Mouse (Mus musculus) midbrain, embryonic 15.5 days (tissue): Measurements from ENCODE around the gene Tmtc4. TPM values are rescaled to one million over a fixed set of nuclear protein-coding genes. Genes with fewer than 3 reads are reported as not detected.
A peak's percentile ranks its signal among the peaks of the same experiment; 100 is the strongest.

ENCODE experiments used
- ATAC-seq: fragments of 200-750 bp; cut with Nextera tagmentation; replicated peaks from 2 replicates; pipeline ENCODE4 v1.8.0; 2017; ENCODE audit warnings: moderate TSS enrichment
- H3K27ac ChIP-seq: fragments of 300-500 bp; sonication (generic); 2 replicates; pipeline ENCODE4 v1.5.1; 2015; ENCODE audit warnings: mild to moderate bottlenecking, inconsistent platforms
- H3K27me3 ChIP-seq: fragments of 300-500 bp; sonication (generic); replicated peaks from 2 replicates; pipeline ENCODE4 v1.6.1; 2015; ENCODE audit warnings: inconsistent platforms
- H3K36me3 ChIP-seq: fragments of 300-500 bp; sonication (generic); replicated peaks from 2 replicates; pipeline ENCODE4 v1.6.1; 2015; ENCODE audit warnings: inconsistent platforms
- H3K4me1 ChIP-seq: fragments of 300-500 bp; sonication (generic); 2 replicates; pipeline ENCODE4 v1.6.1; 2015; ENCODE audit warnings: inconsistent platforms
- H3K4me2 ChIP-seq: fragments of 300-500 bp; sonication (generic); 2 replicates; pipeline ENCODE4 v1.6.1; 2015; ENCODE audit warnings: inconsistent platforms, mild to moderate bottlenecking, moderate library complexity
- H3K4me3 ChIP-seq: fragments of 300-500 bp; sonication (generic); 2 replicates; pipeline ENCODE4 v1.5.1; 2015; ENCODE audit warnings: mild to moderate bottlenecking, inconsistent platforms
- H3K9ac ChIP-seq: fragments of 300-500 bp; sonication (generic); 2 replicates; pipeline ENCODE4 v1.6.1; 2015; ENCODE audit warnings: mild to moderate bottlenecking, inconsistent platforms
- H3K9me3 ChIP-seq: fragments of 300-500 bp; sonication (generic); 2 replicates; pipeline ENCODE4 v1.6.1; 2016; ENCODE audit warnings: inconsistent platforms
- WGBS: fragments of 180-500 bp; shearing (Covaris S2); methylation state at CpG from one replicate; pipeline ENCODE4 v1.1.7; 2015; ENCODE audit warnings: mixed read lengths; 5-methylcytosine and 5-hydroxymethylcytosine counted together
- polyA plus RNA-seq: library from polyadenylated mRNA; unstranded; fragments of >200 nt; fragmentation: Nextera tagmentation; extraction: Ambion mirVana; gene quantifications from 2 replicates; pipeline ENCODE4 v1.2.1, GENCODE M21; 2015

Gene Tmtc4
- polyA plus RNA-seq: 45.8 and 50.4 TPM in 2 replicates

- WGBS: under 1% methylated on average over 52 of the region's 54 CpGs
- H3K27me3 ChIP-seq: no peaks in the 10 kb centered on the region
- ATAC-seq: peak; percentile 99
These were observed at the start of gene Tmtc4 for GRCm38 (mm10) chr14:122983226-122984215. Gene Tmtc4, minus strand, starts transcription at chr14:122984035.

GRCm38 (mm10) chr14:123032435-123032834 is 48.6 kb upstream of the Tmtc4 start:
- Histone ChIP-seq H3K27me3 (no peaks in the 10 kb centered on the region), H3K36me3 (no peaks in the 10 kb centered on the region), H3K27ac (no peak overlapping the region), H3K4me3 (no peak overlapping the region), H3K9ac (no peak overlapping the region), H3K4me2 (no peak overlapping the region), H3K9me3 (no peaks in the 10 kb centered on the region), H3K4me1 (no peaks in the 10 kb centered on the region)
- ATAC-seq: no peak
- 84% methylated on average over 1 of the region's 1 CpGs for WGBS

More at GRCm38 (mm10) chr14:122983226-122984215, at the start of gene Tmtc4:
- peak within 1 kb of the TSS; percentile 82 for H3K4me2 ChIP-seq
- H3K9me3 ChIP-seq: no peaks in the 10 kb centered on the region
- H3K4me3 ChIP-seq: peak within 1 kb of the TSS; percentile 88
- H3K4me1 ChIP-seq: peaks cover 27% of the 10 kb centered on the region
- H3K9ac ChIP-seq: peak within 1 kb of the TSS; percentile 86
- peak within 1 kb of the TSS; percentile 92 for H3K27ac ChIP-seq
- no peaks in the 10 kb centered on the region for H3K36me3 ChIP-seq

- no peaks in the 10 kb centered on the region for H3K4me1 ChIP-seq
- H3K4me3 ChIP-seq: no peak overlapping the region
- no peaks in the 10 kb centered on the region for H3K27me3 ChIP-seq
- no peaks in the 10 kb centered on the region for H3K36me3 ChIP-seq
- no peak overlapping the region for H3K27ac ChIP-seq
- H3K9ac ChIP-seq: no peak overlapping the region
- 63% methylated on average over 2 of the region's 2 CpGs for WGBS
- no peaks in the 10 kb centered on the region for H3K9me3 ChIP-seq
- no peak overlapping the region for H3K4me2 ChIP-seq
- no peak for ATAC-seq
These were observed 44.0 kb upstream of the Tmtc4 start for GRCm38 (mm10) chr14:123027876-123028275.

- H3K27ac ChIP-seq: no peak overlapping the region
- H3K9ac ChIP-seq: no peak overlapping the region
- no peaks in the 10 kb centered on the region for H3K27me3 ChIP-seq
- no peak for ATAC-seq
- no peak overlapping the region for H3K4me3 ChIP-seq
- H3K4me1 ChIP-seq: no peaks in the 10 kb centered on the region
- H3K36me3 ChIP-seq: no peaks in the 10 kb centered on the region
- no peaks in the 10 kb centered on the region for H3K9me3 ChIP-seq
- no peak overlapping the region for H3K4me2 ChIP-seq
These were observed 39.1 kb upstream of the Tmtc4 start for GRCm38 (mm10) chr14:123022981-123023380.

- no peak for ATAC-seq
- Histone ChIP-seq H3K4me3 (no peak overlapping the region), H3K27me3 (no peaks in the 10 kb centered on the region), H3K9me3 (no peaks in the 10 kb centered on the region), H3K4me2 (no peak overlapping the region), H3K9ac (no peak overlapping the region), H3K27ac (no peak overlapping the region), H3K4me1 (no peaks in the 10 kb centered on the region), H3K36me3 (no peaks in the 10 kb centered on the region)
- WGBS: 93% methylated on average over 1 of the region's 1 CpGs
These were observed 32.5 kb upstream of the Tmtc4 start for GRCm38 (mm10) chr14:123016310-123016709.

GRCm38 (mm10) chr14:123015687-123016086 is 31.9 kb upstream of the Tmtc4 start:
- H3K36me3 ChIP-seq: no peaks in the 10 kb centered on the region
- WGBS: 93% methylated on average over 2 of the region's 2 CpGs
- H3K9ac ChIP-seq: no peak overlapping the region
- no peak overlapping the region for H3K4me3 ChIP-seq
- no peaks in the 10 kb centered on the region for H3K4me1 ChIP-seq
- ATAC-seq: no peak
- H3K27ac ChIP-seq: no peak overlapping the region
- H3K9me3 ChIP-seq: no peaks in the 10 kb centered on the region
- H3K4me2 ChIP-seq: no peak overlapping the region
- H3K27me3 ChIP-seq: no peaks in the 10 kb centered on the region

- no peaks in the 10 kb centered on the region for H3K9me3 ChIP-seq
- H3K27ac ChIP-seq: peak overlapping the region; percentile 65
- peak; percentile 89 for ATAC-seq
- WGBS: 35% methylated on average over 18 of the region's 18 CpGs
- H3K9ac ChIP-seq: no peak overlapping the region
- H3K27me3 ChIP-seq: no peaks in the 10 kb centered on the region
- no peak overlapping the region for H3K4me3 ChIP-seq
- H3K4me1 ChIP-seq: peaks cover 11% of the 10 kb centered on the region
- 0 out of 2 replicates have a peak overlapping the region, but pooled peaks have one; percentile 8 for H3K4me2 ChIP-seq
- no peaks in the 10 kb centered on the region for H3K36me3 ChIP-seq
These were observed 25.5 kb upstream of the Tmtc4 start for GRCm38 (mm10) chr14:123009108-123010018.

GRCm38 (mm10) chr14:123008672-123009071 is 24.8 kb upstream of the Tmtc4 start:
- ATAC-seq: peak; percentile 77
- WGBS: 44% methylated on average over 2 of the region's 2 CpGs
- Histone ChIP-seq H3K27me3 (no peaks in the 10 kb centered on the region), H3K4me3 (no peak overlapping the region), H3K9me3 (no peaks in the 10 kb centered on the region), H3K4me2 (0 out of 2 replicates have a peak overlapping the region, but pooled peaks have one; percentile 8), H3K27ac (peak overlapping the region; percentile 65), H3K36me3 (no peaks in the 10 kb centered on the region), H3K9ac (no peak overlapping the region), H3K4me1 (peaks cover 11% of the 10 kb centered on the region)

GRCm38 (mm10) chr14:123003715-123004114 is 19.9 kb upstream of the Tmtc4 start:
- WGBS: 93% methylated on average over 1 of the region's 1 CpGs
- H3K9me3 ChIP-seq: no peaks in the 10 kb centered on the region
- no peak overlapping the region for H3K4me2 ChIP-seq
- no peak for ATAC-seq
- no peak overlapping the region for H3K4me3 ChIP-seq
- no peak overlapping the region for H3K9ac ChIP-seq
- no peaks in the 10 kb centered on the region for H3K36me3 ChIP-seq
- H3K27ac ChIP-seq: no peak overlapping the region
- no peaks in the 10 kb centered on the region for H3K27me3 ChIP-seq
- H3K4me1 ChIP-seq: peaks cover 4% of the 10 kb centered on the region

GRCm38 (mm10) chr14:123001391-123001790 is 17.6 kb upstream of the Tmtc4 start:
- WGBS: 54% methylated on average over 3 of the region's 3 CpGs
- Histone ChIP-seq H3K27ac (no peak overlapping the region), H3K4me1 (no peaks in the 10 kb centered on the region), H3K9me3 (no peaks in the 10 kb centered on the region), H3K9ac (no peak overlapping the region), H3K4me2 (no peak overlapping the region), H3K36me3 (no peaks in the 10 kb centered on the region), H3K27me3 (no peaks in the 10 kb centered on the region), H3K4me3 (no peak overlapping the region)
- no peak for ATAC-seq

- H3K4me2 ChIP-seq: no peak overlapping the region
- no peaks in the 10 kb centered on the region for H3K27me3 ChIP-seq
- H3K9ac ChIP-seq: no peak overlapping the region
- no peak overlapping the region for H3K4me3 ChIP-seq
- H3K9me3 ChIP-seq: no peaks in the 10 kb centered on the region
- no peak overlapping the region for H3K27ac ChIP-seq
- no peak for ATAC-seq
- H3K4me1 ChIP-seq: no peaks in the 10 kb centered on the region
- no peaks in the 10 kb centered on the region for H3K36me3 ChIP-seq
- 94% methylated on average over 1 of the region's 1 CpGs for WGBS
These were observed 13.6 kb upstream of the Tmtc4 start for GRCm38 (mm10) chr14:122997465-122997864.

- ATAC-seq: no peak
- Histone ChIP-seq H3K9me3 (no peaks in the 10 kb centered on the region), H3K27me3 (no peaks in the 10 kb centered on the region), H3K4me2 (no peak overlapping the region), H3K4me1 (no peaks in the 10 kb centered on the region), H3K27ac (no peak overlapping the region), H3K9ac (no peak overlapping the region), H3K36me3 (no peaks in the 10 kb centered on the region), H3K4me3 (no peak overlapping the region)
- 89% methylated on average over 2 of the region's 2 CpGs for WGBS
These were observed 10.1 kb upstream of the Tmtc4 start for GRCm38 (mm10) chr14:122993935-122994334.
